ENCODE assay signal across 15 mouse cellular contexts in the genomic region with DNA sequence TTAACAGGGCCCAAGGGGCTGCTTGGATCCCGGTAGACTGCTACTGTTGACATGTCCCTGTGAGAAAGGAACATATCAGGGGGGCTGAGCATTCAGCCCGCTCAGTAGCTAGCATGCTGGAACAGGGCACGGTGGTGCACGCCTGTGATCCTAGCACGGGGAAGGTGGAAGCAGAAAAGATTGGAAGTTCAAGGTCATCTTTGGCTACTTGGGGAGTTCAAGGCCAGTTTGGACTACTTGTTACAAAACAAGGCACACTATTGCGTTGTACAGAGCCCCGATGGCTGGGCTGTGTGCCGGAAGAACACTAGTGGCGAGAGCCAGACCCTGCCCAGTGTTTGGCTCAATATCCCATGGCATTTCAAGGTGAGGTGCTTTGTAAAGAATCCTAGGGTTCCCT. TPM values are rescaled to one million over a fixed set of nuclear protein-coding genes. Genes with fewer than 3 reads are reported as not detected.
"Had no signal": no experiment of that assay in that cellular context is flagged by ENCODE, and none has a peak within 500 bp of the region (broad histone marks: within the 10 kb centered on the region; RNA-seq: fewer than 3 reads in every experiment).

No protein-coding gene starts in this region.

- H3K27me3 ChIP-seq: kidney, embryonic 15.5 days; limb, embryonic 13.5 days; liver, embryonic 15.5 days; midbrain, embryonic 12.5 days had no signal

- H3K4me3 ChIP-seq: kidney, embryonic 15.5 days; limb, embryonic 13.5 days; liver, embryonic 15.5 days; midbrain, embryonic 12.5 days had no signal

- H3K4me2 ChIP-seq: kidney, embryonic 15.5 days; limb, embryonic 13.5 days; liver, embryonic 11.5 days; liver, embryonic 15.5 days; lung, embryonic 14.5 days; midbrain, embryonic 12.5 days had no signal

- ATAC-seq: midbrain, embryonic 16.5 days had no signal

- H3K9ac ChIP-seq: kidney, embryonic 15.5 days; limb, embryonic 13.5 days; liver, embryonic 15.5 days; lung, embryonic 14.5 days; midbrain, embryonic 12.5 days had no signal

- H3K27ac ChIP-seq: kidney, embryonic 15.5 days; limb, embryonic 13.5 days; liver, embryonic 15.5 days; midbrain, embryonic 12.5 days; stomach, postnatal 0 days had no signal

- H3K36me3 ChIP-seq: kidney, embryonic 15.5 days; limb, embryonic 13.5 days; liver, embryonic 15.5 days; midbrain, embryonic 12.5 days had no signal

- DNase-seq: kidney, adult 2 months; kidney, postnatal 14 days; left cerebral cortex, postnatal 4 days; lung, embryonic 14.5 days; lung, postnatal 10 days; thymus, adult 2 months; thymus, postnatal 25 days had no signal

- H3K9me3 ChIP-seq: kidney, embryonic 15.5 days; limb, embryonic 13.5 days; liver, embryonic 15.5 days; midbrain, embryonic 12.5 days had no signal

RNA-seq across cellular contexts. Expression of a gene that starts 53.0 kb away (rescaled TPM):
- total RNA-seq: left cerebral cortex, adult 18-20 months had no signal
